Mouse (Mus musculus) CH12.LX (cell line): ENCODE data around the gene Recql5. TPM values are rescaled to one million over a fixed set of nuclear protein-coding genes. Genes with fewer than 3 reads are reported as not detected.

Source experiments
- DNase-seq: peaks from one replicate; pipeline ENCODE4 v3.0.0-alpha.2; 2013; ENCODE audit errors: extremely low read depth
- H3K27ac ChIP-seq: 2 replicates; pipeline ENCODE4 v1.5.1; 2012; ENCODE audit warnings: low read depth, mild to moderate bottlenecking, control low read depth, moderate library complexity; ENCODE audit not compliant: insufficient read depth
- H3K27me3 ChIP-seq: replicated peaks from 2 replicates; pipeline ENCODE3; 2012; ENCODE audit warnings: inconsistent platforms
- H3K36me3 ChIP-seq, 2 experiments: replicated peaks in 1 of 2; 2 replicates each; pipeline versions ENCODE3 to v1.6.1; 2012; ENCODE audit warnings: inconsistent platforms in 1 of 2, low read length in 1 of 2, mild to moderate bottlenecking in 1 of 2, mixed read lengths in 1 of 2, moderate library complexity in 1 of 2; ENCODE audit not compliant: control insufficient read depth in 1 of 2, insufficient read depth in 1 of 2
- H3K4me1 ChIP-seq, 2 experiments: 2 replicates each; pipeline ENCODE4 v1.6.1; 2012; ENCODE audit warnings: inconsistent platforms in 1 of 2, moderate library complexity in 1 of 2; ENCODE audit not compliant: insufficient read depth in 2 of 2, control insufficient read depth in 1 of 2
- H3K4me2 ChIP-seq: 2 replicates; pipeline ENCODE4 v1.6.1; 2012; ENCODE audit warnings: low read depth, mild to moderate bottlenecking, control low read depth; ENCODE audit not compliant: poor library complexity, insufficient read depth, severe bottlenecking
- H3K4me3 ChIP-seq, 3 experiments: fragments of 150-350 bp in 1 of 3; sonication (generic) in 1 of 3; replicated peaks in 1 of 3; 2 replicates each; pipeline versions ENCODE3 to v1.5.1; 2011 to 2012; ENCODE audit warnings: low read depth in 2 of 3, low read length in 2 of 3, mild to moderate bottlenecking in 2 of 3, moderate library complexity in 2 of 3, control low read depth in 1 of 3, improper control_type of control experiment in 1 of 3, inconsistent platforms in 1 of 3, mixed read lengths in 1 of 3; ENCODE audit not compliant: poor library complexity in 1 of 3
- H3K79me2 ChIP-seq: replicated peaks from 2 replicates; pipeline ENCODE4 v1.6.1; 2012; ENCODE audit warnings: mild to moderate bottlenecking, moderate library complexity; ENCODE audit not compliant: control insufficient read depth, poor library complexity, insufficient read depth, severe bottlenecking; ENCODE audit errors: extremely low read depth
- H3K9ac ChIP-seq: 2 replicates; pipeline ENCODE4 v1.6.1; 2012; ENCODE audit warnings: low read depth, mild to moderate bottlenecking, control low read depth, moderate library complexity; ENCODE audit not compliant: insufficient read depth
- H3K9me3 ChIP-seq: replicated peaks from 2 replicates; pipeline ENCODE3; 2012; ENCODE audit warnings: low read length, inconsistent platforms, mixed read lengths
- BHLHE40 ChIP-seq: IDR thresholded peaks from 2 replicates; pipeline ENCODE4 v1.6.1; 2011; ENCODE audit warnings: mild to moderate bottlenecking, low read depth, low read length, improper control_type of control experiment
- CHD1 ChIP-seq: IDR thresholded peaks from 2 replicates; pipeline ENCODE4 v1.6.1; 2012; ENCODE audit warnings: low read depth, low read length, improper control_type of control experiment, inconsistent platforms
- ELF1 ChIP-seq: IDR thresholded peaks from 2 replicates; pipeline ENCODE4 v1.6.1; 2014; ENCODE audit warnings: low read depth, mild to moderate bottlenecking, inconsistent platforms, low read length, improper control_type of control experiment
- EP300 ChIP-seq: IDR thresholded peaks from 2 replicates; pipeline ENCODE4 v1.6.1; 2011; ENCODE audit warnings: low read length, improper control_type of control experiment
- ETS1 ChIP-seq: conservative IDR thresholded peaks from 2 replicates; pipeline ENCODE4 v1.6.1; 2012; ENCODE audit warnings: low read depth, mild to moderate bottlenecking, inconsistent platforms, low read length, improper control_type of control experiment, moderate library complexity
- GABPA ChIP-seq: IDR thresholded peaks from 2 replicates; pipeline ENCODE4 v1.6.1; 2012; ENCODE audit warnings: low read depth, low read length, improper control_type of control experiment, inconsistent platforms; ENCODE audit not compliant: insufficient replicate concordance
- JUN ChIP-seq: IDR thresholded peaks from 2 replicates; pipeline ENCODE4 v1.6.1; 2011; ENCODE audit warnings: low read depth, mild to moderate bottlenecking, low read length, improper control_type of control experiment, moderate library complexity; ENCODE audit not compliant: insufficient read depth
- JUND ChIP-seq: conservative IDR thresholded peaks from 2 replicates; pipeline ENCODE4 v1.6.1; 2011; ENCODE audit warnings: low read depth, low read length, improper control_type of control experiment
- MAZ ChIP-seq: IDR thresholded peaks from 2 replicates; pipeline ENCODE4 v1.6.1; 2012; ENCODE audit warnings: low read depth, mild to moderate bottlenecking, inconsistent platforms, low read length, improper control_type of control experiment, moderate library complexity
- MEF2A ChIP-seq: IDR thresholded peaks from 2 replicates; pipeline ENCODE4 v1.6.1; 2014; ENCODE audit warnings: low read depth, mild to moderate bottlenecking, inconsistent platforms, low read length, improper control_type of control experiment, borderline replicate concordance
- PAX5 ChIP-seq: IDR thresholded peaks from 2 replicates; pipeline ENCODE4 v1.6.1; 2012; ENCODE audit warnings: low read length, inconsistent platforms, mixed read lengths
- POLR2AphosphoS2 ChIP-seq: IDR thresholded peaks from 2 replicates; pipeline ENCODE4 v1.6.1; 2011; ENCODE audit warnings: low read depth, low read length, improper control_type of control experiment
- RAD21 ChIP-seq: IDR thresholded peaks from 2 replicates; pipeline ENCODE4 v1.6.1; 2011; ENCODE audit warnings: low read depth, mild to moderate bottlenecking, low read length, improper control_type of control experiment, moderate library complexity
- TBP ChIP-seq: conservative IDR thresholded peaks from 2 replicates; pipeline ENCODE4 v1.6.1; 2011; ENCODE audit warnings: low read depth, low read length, improper control_type of control experiment
- USF1 ChIP-seq: IDR thresholded peaks from 2 replicates; pipeline ENCODE4 v1.6.1; 2014; ENCODE audit warnings: low read depth, mild to moderate bottlenecking, inconsistent platforms, low read length, improper control_type of control experiment
- USF2 ChIP-seq: conservative IDR thresholded peaks from 2 replicates; pipeline ENCODE4 v1.6.1; 2011; ENCODE audit warnings: low read depth, low read length, improper control_type of control experiment
- ZNF384 ChIP-seq: IDR thresholded peaks from 2 replicates; pipeline ENCODE4 v1.6.1; 2012; ENCODE audit warnings: low read depth, low read length, improper control_type of control experiment, inconsistent platforms
- dilution Hi-C: fragments of 300-500 bp; cut with MboI; formaldehyde crosslinking; loops from 2 replicates; pipeline ENCODE4 v1.14.3; 2020; ENCODE audit warnings: low sequenced_read_pairs; ENCODE audit not compliant: extremely low pct_unique_long_range_greater_than_20kb, extremely low pct_ligation_motif_present
- in situ Hi-C: fragments of 300-500 bp; cut with MboI; formaldehyde crosslinking; loops from 3 replicates; pipeline ENCODE4 v1.14.3; 2019; ENCODE audit warnings: low sequenced_read_pairs, low pct_ligation_motif_present, low pct_unique_long_range_greater_than_20kb, mixed read lengths
- polyA plus RNA-seq: library from polyadenylated mRNA; unstranded; fragments of >175 nt; gene quantifications from 2 replicates; pipeline ENCODE4 v1.2.1, GENCODE M21; 2012; ENCODE audit warnings: low read depth; ENCODE audit not compliant: insufficient read length
- total RNA-seq, 2 experiments: library from RNA; depleted of rRNA; stranded (reverse); fragments of 300-350 nt in 1 of 2; fragments of >200 nt in 1 of 2; gene quantifications; 2 replicates each; pipeline ENCODE4 v1.2.3; 2012 to 2014

The Recql5 gene
- total and polyA plus RNA-seq, 3 experiments, result 21.8 to 43.3 (median 31.0) TPM

DNA sequence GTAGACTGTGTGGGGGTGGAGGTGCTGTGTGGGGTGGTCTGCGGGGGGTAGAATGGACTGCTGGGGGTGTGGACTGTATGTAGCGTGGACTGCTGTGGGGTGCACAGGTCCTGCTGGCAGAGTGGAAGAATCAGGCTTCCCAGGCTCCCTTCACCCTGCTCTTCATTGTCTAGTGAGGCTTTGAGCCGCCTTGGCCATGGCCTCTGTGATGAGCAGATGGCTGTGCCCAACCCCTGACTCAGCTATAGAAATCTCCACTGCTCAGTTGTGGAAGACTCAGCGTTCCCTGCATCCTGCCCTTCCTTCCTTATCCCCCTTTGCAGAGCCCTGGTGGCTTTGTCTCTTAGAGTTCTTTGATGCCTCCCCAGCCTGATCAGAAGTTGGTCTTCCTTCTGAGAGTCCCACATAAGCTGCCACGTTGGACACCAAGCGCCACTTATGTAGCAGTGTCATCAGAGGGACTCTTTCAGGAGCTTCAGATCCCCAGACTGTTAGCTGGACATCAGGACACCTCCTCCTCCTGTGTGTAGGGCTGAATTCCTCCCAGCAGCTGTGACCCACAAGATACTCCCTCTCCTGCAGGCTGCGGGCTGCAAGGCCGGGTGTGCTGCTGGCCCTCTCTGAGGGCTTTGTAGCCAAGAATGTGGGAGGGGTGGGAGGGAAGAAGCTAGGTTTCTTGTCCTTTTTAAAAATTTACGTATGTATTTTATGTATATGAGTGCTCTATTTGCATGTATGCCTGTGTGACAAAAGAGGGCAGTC lies 29.6 kb upstream of the Recql5 start:
- dilution Hi-C loops, result no loop called here
- H3K27ac ChIP-seq, result no peak overlapping the region
- no peak overlapping the region for H3K4me3 ChIP-seq
- H3K4me1 ChIP-seq, result no peaks in the 10 kb centered on the region
- H3K36me3 ChIP-seq, result peaks cover 70 to 88% of the 10 kb centered on the region in 2 experiments
- no peaks in the 10 kb centered on the region for H3K79me2 ChIP-seq
- in situ Hi-C loops, result no loop called here
- H3K9ac ChIP-seq, result no peak overlapping the region
- no peaks in the 10 kb centered on the region for H3K9me3 ChIP-seq
- no peak overlapping the region for H3K4me2 ChIP-seq
- H3K27me3 ChIP-seq, result no peaks in the 10 kb centered on the region
- DNase-seq, result no peak
- TF ChIP-seq JUN (no peak), ETS1 (no peak), PAX5 (no peak), POLR2AphosphoS2 (no peak), EP300 (no peak), JUND (no peak), USF2 (no peak), CHD1 (no peak)

DNA sequence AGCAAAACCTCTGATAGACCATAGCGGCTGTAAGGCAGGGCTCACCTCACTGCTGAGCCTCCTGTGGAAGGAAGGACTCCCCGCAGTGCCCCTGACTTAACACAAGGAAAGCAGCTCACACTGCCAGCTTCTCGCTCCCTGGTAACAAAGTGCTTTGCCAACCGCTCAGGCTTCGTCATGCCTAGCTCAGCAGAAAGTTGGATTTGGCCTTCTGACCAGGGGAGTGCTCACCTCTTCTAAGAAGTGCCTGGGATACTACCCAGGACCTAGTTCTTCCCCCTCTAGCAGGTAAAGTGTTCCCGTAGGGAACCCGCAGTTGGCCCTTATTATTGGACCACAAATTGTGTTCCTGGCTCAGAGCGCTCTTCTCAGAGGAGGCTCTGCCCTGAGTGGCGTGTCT lies 25.7 kb upstream of the Recql5 start:
- no peak overlapping the region for H3K4me3 ChIP-seq
- dilution Hi-C loops, result no loop called here
- H3K36me3 ChIP-seq, result peaks cover 77 to 91% of the 10 kb centered on the region in 2 experiments
- TF ChIP-seq ZNF384 (no peak), JUN (no peak), TBP (no peak), RAD21 (no peak), ELF1 (no peak), BHLHE40 (no peak), GABPA (no peak), POLR2AphosphoS2 (no peak), MAZ (no peak), MEF2A (no peak), PAX5 (no peak), JUND (no peak), USF1 (no peak)
- TF ChIP-seq, all 38 proteins: peak for 0
- in situ Hi-C loops, result no loop called here
- Histone ChIP-seq H3K27ac (no peak overlapping the region), H3K9ac (no peak overlapping the region), H3K4me2 (no peak overlapping the region), H3K9me3 (no peaks in the 10 kb centered on the region), H3K79me2 (no peaks in the 10 kb centered on the region), H3K27me3 (no peaks in the 10 kb centered on the region), H3K4me1 (peaks cover 0 to 6% of the 10 kb centered on the region in 2 experiments; a peak in 2 of 4 replicates)
- no peak for DNase-seq
